Comparison of ENCODE assay signal across 9 mouse cellular contexts in the genomic region with DNA sequence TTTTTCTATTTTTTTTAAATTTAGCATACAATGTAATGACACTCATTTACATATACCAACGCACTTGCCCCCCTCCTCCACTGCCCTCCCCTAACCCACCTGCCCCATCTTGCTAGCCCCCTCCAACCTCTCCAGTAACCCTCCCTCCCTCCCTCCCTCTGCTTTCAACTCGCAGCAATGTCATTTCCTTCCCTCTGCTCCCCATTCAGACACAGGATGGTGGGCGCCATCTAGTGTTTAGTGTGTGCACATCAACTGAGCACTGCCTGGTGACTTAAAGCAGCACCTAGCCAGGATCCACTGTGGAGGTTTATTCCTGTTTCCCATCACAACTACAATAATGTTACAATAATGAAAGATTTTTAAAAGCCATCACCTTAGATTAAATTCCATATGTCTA.
DNase-seq lines count a peak whose midpoint lies in the region; ATAC-seq and TF ChIP-seq lines count a peak whose summit lies in the region.
"Had no signal": no experiment of that assay in that cellular context is flagged by ENCODE, and none has a peak within 500 bp of the region (broad histone marks: within the 10 kb centered on the region; RNA-seq: fewer than 3 reads in every experiment).

No protein-coding gene starts in this region.

- TF ChIP-seq POLR2A in thymus, adult 2 months (IDR thresholded peaks at IDR 0.05; ENCODE audit: control insufficient read depth, extremely low read depth, insufficient read depth, low read length, poor library complexity), result no peak

- 0% methylated on average over 3 of the region's 3 CpGs for WGBS in forebrain, postnatal 0 days
- WGBS in limb, embryonic 12.5 days, result 0% methylated on average over 3 of the region's 3 CpGs
- WGBS in thymus, adult 2 months, result 1% methylated on average over 3 of the region's 3 CpGs

- no peaks in the 10 kb centered on the region for H3K9me3 ChIP-seq in forebrain, postnatal 0 days (ENCODE audit: low read length)
- H3K9me3 ChIP-seq in limb, embryonic 12.5 days, result no peaks in the 10 kb centered on the region
- H3K9me3 ChIP-seq: embryonic facial prominence, embryonic 15.5 days had no signal

- H3K4me2 ChIP-seq in forebrain, postnatal 0 days (ENCODE audit: low read depth), result no peak overlapping the region
- H3K4me2 ChIP-seq in limb, embryonic 12.5 days, result no peak overlapping the region
- H3K4me2 ChIP-seq: embryonic facial prominence, embryonic 15.5 days had no signal

- H3K9ac ChIP-seq in forebrain, postnatal 0 days, result no peak overlapping the region
- H3K9ac ChIP-seq in limb, embryonic 12.5 days (replicated peaks), result no peak overlapping the region
- H3K9ac ChIP-seq: embryonic facial prominence, embryonic 15.5 days had no signal

- TF ChIP-seq CTCF in forebrain, postnatal 0 days (IDR thresholded peaks at IDR 0.05; ENCODE audit: low read depth), result peak; percentile 92
- no peak for TF ChIP-seq CTCF in thymus, adult 2 months (IDR thresholded peaks at IDR 0.05; ENCODE audit: borderline replicate concordance, control insufficient read depth, extremely low read depth, insufficient read depth, low read length, poor library complexity)

- peak; percentile 24 for DNase-seq in urinary bladder, postnatal 25 days (ENCODE audit: low spot score)
- DNase-seq in urinary bladder, adult 2 months (ENCODE audit: low spot score), result no peak
- peak; percentile 68 to 78 for DNase-seq in cerebellum, adult 18-20 months
- peak; percentile 85 for DNase-seq in forebrain, postnatal 0 days
- DNase-seq in kidney, adult 11 months, result peak; percentile 38
- peak; percentile 9 for DNase-seq in naive thymus-derived CD4-positive, alpha-beta T cell, adult 2 months (ENCODE audit: low read depth)
- DNase-seq in thymus, adult 2 months, result peak; percentile 46

- no peaks in the 10 kb centered on the region for H3K27me3 ChIP-seq in forebrain, postnatal 0 days (ENCODE audit: insufficient read depth, low read length)
- H3K27me3 ChIP-seq in limb, embryonic 12.5 days, result no peaks in the 10 kb centered on the region
- no peaks in the 10 kb centered on the region for H3K27me3 ChIP-seq in thymus, adult 2 months (ENCODE audit: control insufficient read depth, insufficient read depth, low read length)
- H3K27me3 ChIP-seq: embryonic facial prominence, embryonic 15.5 days had no signal

- peak; percentile 95 for ATAC-seq in forebrain, postnatal 0 days
- ATAC-seq in limb, embryonic 12.5 days (ENCODE audit: insufficient number of reproducible peaks, insufficient read depth, low FRiP score, low TSS enrichment, low read depth), result peak; percentile 47; the same call in 1 of the 2 replicates

- H3K27ac ChIP-seq in forebrain, postnatal 0 days (ENCODE audit: low read depth, low read length), result no peak overlapping the region
- no peak overlapping the region for H3K27ac ChIP-seq in limb, embryonic 12.5 days
- no peak overlapping the region for H3K27ac ChIP-seq in thymus, adult 2 months (ENCODE audit: control insufficient read depth, insufficient read depth, low read length)
- H3K27ac ChIP-seq: embryonic facial prominence, embryonic 15.5 days had no signal

- no peak overlapping the region for H3K4me3 ChIP-seq in forebrain, postnatal 0 days (ENCODE audit: low read depth, low read length)
- no peak overlapping the region for H3K4me3 ChIP-seq in limb, embryonic 12.5 days (replicated peaks)
- H3K4me3 ChIP-seq in thymus, adult 2 months (ENCODE audit: control insufficient read depth, insufficient read depth, low read length), result no peak overlapping the region
- H3K4me3 ChIP-seq: embryonic facial prominence, embryonic 15.5 days had no signal

- no peaks in the 10 kb centered on the region for H3K36me3 ChIP-seq in forebrain, postnatal 0 days (ENCODE audit: insufficient read depth)
- H3K36me3 ChIP-seq in limb, embryonic 12.5 days, result no peaks in the 10 kb centered on the region
- no peaks in the 10 kb centered on the region for H3K36me3 ChIP-seq in thymus, adult 2 months (ENCODE audit: control insufficient read depth, insufficient read depth, low read length)
- H3K36me3 ChIP-seq: embryonic facial prominence, embryonic 15.5 days had no signal

- H3K4me1 ChIP-seq in forebrain, postnatal 0 days (ENCODE audit: insufficient read depth), result no peaks in the 10 kb centered on the region
- no peaks in the 10 kb centered on the region for H3K4me1 ChIP-seq in limb, embryonic 12.5 days (replicated peaks)
- H3K4me1 ChIP-seq in thymus, adult 2 months (replicated peaks; ENCODE audit: control insufficient read depth, insufficient read depth, low read length), result no peaks in the 10 kb centered on the region
- H3K4me1 ChIP-seq: embryonic facial prominence, embryonic 15.5 days had no signal
